Mouse (Mus musculus) olfactory bulb, adult 2 months (tissue): ENCODE results near the gene 2310039H08Rik.

Experiments
- CTCF ChIP-seq: fragments of 200-500 bp; IDR thresholded peaks from 2 replicates; pipeline ENCODE4 v1.5.1; 2012; ENCODE audit warnings: low read depth, mild to moderate bottlenecking, low read length, moderate library complexity; ENCODE audit not compliant: insufficient read depth
- POLR2A ChIP-seq: fragments of 200-500 bp; IDR thresholded peaks from 2 replicates; pipeline ENCODE4 v1.6.1; 2012; ENCODE audit warnings: mild to moderate bottlenecking, low read depth, low read length, moderate library complexity; ENCODE audit not compliant: insufficient read depth

DNA sequence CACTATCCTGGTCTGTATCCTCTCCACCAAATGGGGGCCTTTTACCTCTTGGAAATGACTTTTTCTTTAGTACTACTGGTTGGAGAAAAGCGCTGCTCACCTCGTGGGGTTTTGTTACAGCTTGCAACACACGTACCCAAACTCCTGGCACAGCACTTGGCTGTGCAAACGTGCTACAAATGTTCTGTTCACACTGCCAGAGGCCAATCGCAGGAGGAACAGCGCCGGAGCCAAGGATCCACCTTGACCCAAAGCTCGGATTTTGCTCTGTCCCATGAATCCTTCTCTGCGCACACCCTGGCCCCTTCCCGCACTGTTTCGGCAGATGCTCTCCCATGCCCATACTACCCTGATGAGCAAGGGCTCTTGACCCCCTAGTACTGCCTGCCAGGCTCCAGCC is 43.9 kb upstream of the 2310039H08Rik start:
- TF ChIP-seq CTCF (no peak), POLR2A (no peak)
